Mouse (Mus musculus) embryonic facial prominence, embryonic 10.5 days (tissue): ENCODE measurements around the gene Ttk. TPM values are rescaled to one million over a fixed set of nuclear protein-coding genes. Genes with fewer than 3 reads are reported as not detected.

Experiments used
- DNase-seq: peaks from one replicate; pipeline ENCODE4 v3.0.0-alpha.2; 2017; ENCODE audit warnings: low spot score
- H3K27ac ChIP-seq: fragments of 300-500 bp; sonication (generic); replicated peaks from 2 replicates; pipeline ENCODE4 v1.5.1; 2016; ENCODE audit warnings: mild to moderate bottlenecking
- H3K27me3 ChIP-seq: fragments of 300-500 bp; sonication (generic); replicated peaks from 2 replicates; pipeline ENCODE4 v1.6.1; 2016; ENCODE audit warnings: low read depth, mild to moderate bottlenecking; ENCODE audit not compliant: poor library complexity, severe bottlenecking
- H3K36me3 ChIP-seq: fragments of 300-500 bp; sonication (generic); replicated peaks from 2 replicates; pipeline ENCODE4 v1.6.1; 2016; ENCODE audit warnings: mild to moderate bottlenecking, moderate library complexity
- H3K4me1 ChIP-seq: fragments of 300-500 bp; sonication (generic); 2 replicates; pipeline ENCODE4 v1.6.1; 2016
- H3K4me3 ChIP-seq: fragments of 300-500 bp; sonication (generic); 2 replicates; pipeline ENCODE4 v1.5.1; 2016; ENCODE audit warnings: mild to moderate bottlenecking, moderate library complexity
- H3K9me3 ChIP-seq: fragments of 300-500 bp; sonication (generic); 2 replicates; pipeline ENCODE4 v1.6.1; 2016; ENCODE audit warnings: mild to moderate bottlenecking
- WGBS: fragments of 180-500 bp; shearing (Covaris S2); methylation state at CpG from one replicate; pipeline ENCODE4 v1.1.7; 2016; 5-methylcytosine and 5-hydroxymethylcytosine counted together
- polyA plus RNA-seq: library from polyadenylated mRNA; unstranded; fragments of >200 nt; fragmentation: Nextera tagmentation; extraction: Ambion mirVana; gene quantifications from 2 replicates; pipeline ENCODE4 v1.2.1, GENCODE M21; 2016

The Ttk gene
- polyA plus RNA-seq, 1 experiment from 2014 or later = 50.6 TPM

- no peak overlapping the region for H3K4me3 ChIP-seq
- no peaks in the 10 kb centered on the region for H3K27me3 ChIP-seq
- H3K36me3 ChIP-seq = no peaks in the 10 kb centered on the region
- H3K27ac ChIP-seq = no peak overlapping the region
- H3K9me3 ChIP-seq = no peaks in the 10 kb centered on the region
- 92% methylated on average over 2 of the region's 2 CpGs for WGBS
- no peak for DNase-seq
- no peaks in the 10 kb centered on the region for H3K4me1 ChIP-seq
Observed at GRCm38 (mm10) chr9:83909836-83910235, 75.3 kb downstream of the Ttk start.

GRCm38 (mm10) chr9:83910926-83911325, 76.4 kb downstream of the Ttk start:
- no peaks in the 10 kb centered on the region for H3K4me1 ChIP-seq
- no peak overlapping the region for H3K27ac ChIP-seq
- no peaks in the 10 kb centered on the region for H3K27me3 ChIP-seq
- H3K36me3 ChIP-seq = no peaks in the 10 kb centered on the region
- DNase-seq = no peak
- no peak overlapping the region for H3K4me3 ChIP-seq
- no peaks in the 10 kb centered on the region for H3K9me3 ChIP-seq
- 82% methylated on average over 2 of the region's 2 CpGs for WGBS

Other genes starting within 250 kb of the Ttk start
- gene Elovl4, start 28.4 kb upstream of the Ttk start, polyA plus RNA-seq = 22.2 and 22.9 TPM in 2 replicates
- 64.9 and 68.9 TPM in 2 replicates for gene Bckdhb, start 90.5 kb downstream of the Ttk start, polyA plus RNA-seq